Mouse (Mus musculus): Measurements from ENCODE around the gene Ptprn2. TPM values are rescaled to one million over a fixed set of nuclear protein-coding genes. Genes with fewer than 3 reads are reported as not detected.

The Ptprn2 gene
- polyA plus RNA-seq, 1 experiment from 2014 or later = 0.02 TPM

GRCm38 (mm10) chr12:117160211-117160891 is 674.8 kb downstream of the Ptprn2 start:
- H3K27ac ChIP-seq (replicated peaks) = no peak overlapping the region
- 8% methylated on average over 30 of the region's 30 CpGs for WGBS (ENCODE audit: insufficient replicate concordance)
- H3K4me2 ChIP-seq = no peak overlapping the region

GRCm38 (mm10) chr12:117162180-117162579 is 676.7 kb downstream of the Ptprn2 start:
- Histone ChIP-seq H3K9ac (no peak overlapping the region), H3K27ac (replicated peaks) (no peak overlapping the region), H3K27me3 (peaks cover 64% of the 10 kb centered on the region), H3K4me1 (replicated peaks) (no peaks in the 10 kb centered on the region), H3K36me3 (replicated peaks) (no peaks in the 10 kb centered on the region), H3K4me2 (no peak overlapping the region), H3K9me3 (replicated peaks) (no peaks in the 10 kb centered on the region), H3K4me3 (replicated peaks) (no peak overlapping the region)
- no peak for ATAC-seq (ENCODE audit: insufficient read depth)
- 53% methylated on average over 3 of the region's 3 CpGs for WGBS (ENCODE audit: insufficient replicate concordance)

More at GRCm38 (mm10) chr12:117160211-117160891, 674.8 kb downstream of the Ptprn2 start:
- Histone ChIP-seq H3K4me1 (replicated peaks) (no peaks in the 10 kb centered on the region), H3K9ac (no peak overlapping the region), H3K36me3 (replicated peaks) (no peaks in the 10 kb centered on the region), H3K9me3 (replicated peaks) (no peaks in the 10 kb centered on the region), H3K27me3 (peaks cover 80% of the 10 kb centered on the region), H3K4me3 (replicated peaks) (no peak overlapping the region)
- no peak for ATAC-seq (ENCODE audit: insufficient read depth)

- no peaks in the 10 kb centered on the region for H3K36me3 ChIP-seq (replicated peaks)
- ATAC-seq (ENCODE audit: insufficient read depth) = no peak
- H3K4me3 ChIP-seq (replicated peaks) = no peak overlapping the region
- no peaks in the 10 kb centered on the region for H3K9me3 ChIP-seq (replicated peaks)
- no peak overlapping the region for H3K9ac ChIP-seq
- H3K27ac ChIP-seq (replicated peaks) = no peak overlapping the region
- H3K4me1 ChIP-seq (replicated peaks) = no peaks in the 10 kb centered on the region
- peaks cover 48% of the 10 kb centered on the region for H3K27me3 ChIP-seq
- WGBS (ENCODE audit: insufficient replicate concordance) = 47% methylated on average over 3 of the region's 3 CpGs
- no peak overlapping the region for H3K4me2 ChIP-seq
Measured at GRCm38 (mm10) chr12:117163789-117164188, 678.3 kb downstream of the Ptprn2 start.

GRCm38 (mm10) chr12:117166266-117166665 is 680.7 kb downstream of the Ptprn2 start:
- Histone ChIP-seq H3K4me3 (replicated peaks) (no peak overlapping the region), H3K27ac (replicated peaks) (no peak overlapping the region), H3K9me3 (replicated peaks) (no peaks in the 10 kb centered on the region), H3K36me3 (replicated peaks) (no peaks in the 10 kb centered on the region), H3K4me2 (no peak overlapping the region), H3K27me3 (peaks cover 23% of the 10 kb centered on the region), H3K9ac (no peak overlapping the region), H3K4me1 (replicated peaks) (no peaks in the 10 kb centered on the region)
- 68% methylated on average over 5 of the region's 5 CpGs for WGBS (ENCODE audit: insufficient replicate concordance)
- ATAC-seq (ENCODE audit: insufficient read depth) = no peak

- H3K9me3 ChIP-seq (replicated peaks) = no peaks in the 10 kb centered on the region
- H3K27ac ChIP-seq (replicated peaks) = no peak overlapping the region
- H3K27me3 ChIP-seq = peaks cover 6% of the 10 kb centered on the region; the same call in 1 of the 2 replicates
- H3K4me2 ChIP-seq = no peak overlapping the region
- no peak overlapping the region for H3K9ac ChIP-seq
- H3K4me3 ChIP-seq (replicated peaks) = no peak overlapping the region
- H3K36me3 ChIP-seq (replicated peaks) = no peaks in the 10 kb centered on the region
- no peak for ATAC-seq (ENCODE audit: insufficient read depth)
- WGBS (ENCODE audit: insufficient replicate concordance) = 31% methylated on average over 5 of the region's 5 CpGs
- no peaks in the 10 kb centered on the region for H3K4me1 ChIP-seq (replicated peaks)
Measured at GRCm38 (mm10) chr12:117169670-117170069, 684.1 kb downstream of the Ptprn2 start.

- no peak for ATAC-seq (ENCODE audit: insufficient read depth)
- Histone ChIP-seq H3K4me2 (no peak overlapping the region), H3K9me3 (replicated peaks) (no peaks in the 10 kb centered on the region), H3K27ac (replicated peaks) (no peak overlapping the region), H3K4me3 (replicated peaks) (no peak overlapping the region), H3K36me3 (replicated peaks) (no peaks in the 10 kb centered on the region), H3K27me3 (no peaks in the 10 kb centered on the region; the same call in 1 of the 2 replicates), H3K4me1 (replicated peaks) (no peaks in the 10 kb centered on the region), H3K9ac (no peak overlapping the region)
- 47% methylated on average over 2 of the region's 2 CpGs for whole genome bisulfite sequencing (ENCODE audit: insufficient replicate concordance)
Measured at GRCm38 (mm10) chr12:117172529-117172884, 687.0 kb downstream of the Ptprn2 start.

- no peak overlapping the region for H3K9ac ChIP-seq
- no peak for ATAC-seq (ENCODE audit: insufficient read depth)
- H3K27me3 ChIP-seq = no peaks in the 10 kb centered on the region; the same call in 1 of the 2 replicates
- H3K9me3 ChIP-seq (replicated peaks) = no peaks in the 10 kb centered on the region
- H3K4me1 ChIP-seq (replicated peaks) = no peaks in the 10 kb centered on the region
- H3K4me2 ChIP-seq = no peak overlapping the region
- H3K4me3 ChIP-seq (replicated peaks) = no peak overlapping the region
- no peak overlapping the region for H3K27ac ChIP-seq (replicated peaks)
- 18% methylated on average over 11 of the region's 11 CpGs for WGBS (ENCODE audit: insufficient replicate concordance)
- H3K36me3 ChIP-seq (replicated peaks) = no peaks in the 10 kb centered on the region
Measured at GRCm38 (mm10) chr12:117172885-117173529, 687.5 kb downstream of the Ptprn2 start.

- H3K27me3 ChIP-seq = no peaks in the 10 kb centered on the region; the same call in 1 of the 2 replicates
- no peaks in the 10 kb centered on the region for H3K36me3 ChIP-seq (replicated peaks)
- no peaks in the 10 kb centered on the region for H3K9me3 ChIP-seq (replicated peaks)
- H3K4me3 ChIP-seq (replicated peaks) = no peak overlapping the region
- H3K4me1 ChIP-seq (replicated peaks) = no peaks in the 10 kb centered on the region
- WGBS (ENCODE audit: insufficient replicate concordance) = 36% methylated on average over 3 of the region's 3 CpGs
- H3K4me2 ChIP-seq = no peak overlapping the region
- H3K9ac ChIP-seq = no peak overlapping the region
- H3K27ac ChIP-seq (replicated peaks) = no peak overlapping the region
- ATAC-seq (ENCODE audit: insufficient read depth) = no peak
Measured at GRCm38 (mm10) chr12:117174189-117174588, 688.7 kb downstream of the Ptprn2 start.

- Histone ChIP-seq H3K4me3 (replicated peaks) (no peak overlapping the region), H3K4me2 (no peak overlapping the region), H3K27ac (replicated peaks) (no peak overlapping the region), H3K36me3 (replicated peaks) (no peaks in the 10 kb centered on the region), H3K27me3 (no peaks in the 10 kb centered on the region; the same call in 1 of the 2 replicates), H3K9ac (no peak overlapping the region), H3K9me3 (replicated peaks) (no peaks in the 10 kb centered on the region), H3K4me1 (replicated peaks) (no peaks in the 10 kb centered on the region)
- no peak for ATAC-seq (ENCODE audit: insufficient read depth)
- WGBS (ENCODE audit: insufficient replicate concordance) = 71% methylated on average over 15 of the region's 15 CpGs
Measured at GRCm38 (mm10) chr12:117175072-117175681, 689.7 kb downstream of the Ptprn2 start.

GRCm38 (mm10) chr12:117176259-117176823 is 690.8 kb downstream of the Ptprn2 start:
- H3K27ac ChIP-seq (replicated peaks) = no peak overlapping the region
- no peak overlapping the region for H3K9ac ChIP-seq
- no peaks in the 10 kb centered on the region for H3K9me3 ChIP-seq (replicated peaks)
- ATAC-seq (ENCODE audit: insufficient read depth) = no peak
- H3K4me2 ChIP-seq = no peak overlapping the region
- no peaks in the 10 kb centered on the region for H3K36me3 ChIP-seq (replicated peaks)
- no peaks in the 10 kb centered on the region for H3K4me1 ChIP-seq (replicated peaks)
- 76% methylated on average over 13 of the region's 13 CpGs for WGBS (ENCODE audit: insufficient replicate concordance)
- no peak overlapping the region for H3K4me3 ChIP-seq (replicated peaks)
- no peaks in the 10 kb centered on the region; the same call in 1 of the 2 replicates for H3K27me3 ChIP-seq

- H3K4me3 ChIP-seq (replicated peaks) = no peak overlapping the region
- WGBS (ENCODE audit: insufficient replicate concordance) = 72% methylated on average over 3 of the region's 3 CpGs
- H3K36me3 ChIP-seq (replicated peaks) = no peaks in the 10 kb centered on the region
- no peak overlapping the region for H3K4me2 ChIP-seq
- H3K27me3 ChIP-seq = no peaks in the 10 kb centered on the region
- H3K4me1 ChIP-seq (replicated peaks) = no peaks in the 10 kb centered on the region
- no peaks in the 10 kb centered on the region for H3K9me3 ChIP-seq (replicated peaks)
- H3K27ac ChIP-seq (replicated peaks) = no peak overlapping the region
- no peak for ATAC-seq (ENCODE audit: insufficient read depth)
- H3K9ac ChIP-seq = no peak overlapping the region
Measured at GRCm38 (mm10) chr12:117187167-117187566, 701.6 kb downstream of the Ptprn2 start.
